Mouse (Mus musculus): Measurements from ENCODE around the gene Phf3.
A peak's percentile ranks its signal among the peaks of the same experiment; 100 is the strongest.
"Not testable (repeated sequence)": the region's sequence is repeated elsewhere in the genome, so short reads cannot be mapped to it uniquely, and the experiment has no call there.

Phf3 gene

GRCm38 (mm10) chr1:30815609-30816008 is 58.1 kb downstream of the Phf3 start:
- no peak for DNase-seq

- no peak for DNase-seq
These were observed 58.7 kb downstream of the Phf3 start for GRCm38 (mm10) chr1:30814987-30815386.

GRCm38 (mm10) chr1:30808101-30808699 is 65.5 kb downstream of the Phf3 start:
- no peak for DNase-seq

GRCm38 (mm10) chr1:30805688-30806285 is 67.9 kb downstream of the Phf3 start:
- DNase-seq = no peak

- no peak for DNase-seq
These were observed 68.8 kb downstream of the Phf3 start for GRCm38 (mm10) chr1:30804919-30805318.

- no peak for DNase-seq
These were observed 71.8 kb downstream of the Phf3 start for GRCm38 (mm10) chr1:30801911-30802310.

GRCm38 (mm10) chr1:30799277-30799834 is 74.4 kb downstream of the Phf3 start:
- no peak for DNase-seq

- DNase-seq = no peak
These were observed 79.1 kb downstream of the Phf3 start for GRCm38 (mm10) chr1:30794606-30795005.

- no peak for DNase-seq
These were observed 80.3 kb downstream of the Phf3 start for GRCm38 (mm10) chr1:30793357-30793883.

- peak; percentile 13 to 59 for DNase-seq
These were observed 80.8 kb downstream of the Phf3 start for GRCm38 (mm10) chr1:30792935-30793334.

GRCm38 (mm10) chr1:30790220-30790619 is 83.5 kb downstream of the Phf3 start:
- DNase-seq = no peak

GRCm38 (mm10) chr1:30789689-30790088 is 84.0 kb downstream of the Phf3 start:
- no peak for DNase-seq

GRCm38 (mm10) chr1:30789001-30789400 is 84.7 kb downstream of the Phf3 start:
- no peak for DNase-seq

- DNase-seq = no peak
These were observed 87.1 kb downstream of the Phf3 start for GRCm38 (mm10) chr1:30786583-30786982.

GRCm38 (mm10) chr1:30783741-30784140 is 90.0 kb downstream of the Phf3 start:
- DNase-seq = no peak

- DNase-seq = no peak
These were observed 93.4 kb downstream of the Phf3 start for GRCm38 (mm10) chr1:30780293-30780692.

- no peak for DNase-seq
These were observed 94.2 kb downstream of the Phf3 start for GRCm38 (mm10) chr1:30779562-30779961.

- no peak for DNase-seq
These were observed 95.2 kb downstream of the Phf3 start for GRCm38 (mm10) chr1:30778374-30779005.

- no peak for DNase-seq
These were observed 97.5 kb downstream of the Phf3 start for GRCm38 (mm10) chr1:30776196-30776595.

- DNase-seq = no peak
These were observed 100.1 kb downstream of the Phf3 start for GRCm38 (mm10) chr1:30773662-30774061.

GRCm38 (mm10) chr1:30772851-30773250 is 100.9 kb downstream of the Phf3 start:
- no peak for DNase-seq

GRCm38 (mm10) chr1:30771772-30772171 is 101.9 kb downstream of the Phf3 start:
- DNase-seq = no peak

GRCm38 (mm10) chr1:30770599-30770998 is 103.1 kb downstream of the Phf3 start:
- DNase-seq = not testable (repeated sequence)

GRCm38 (mm10) chr1:30756794-30757193 is 116.9 kb downstream of the Phf3 start:
- no peak for DNase-seq
